Mouse (Mus musculus) thymus, postnatal 14 days (tissue): ENCODE results near the gene Nagpa.
"Not testable (repeated sequence)": the region's sequence is repeated elsewhere in the genome, so short reads cannot be mapped to it uniquely, and the experiment has no call there.

Experiments
- DNase-seq: peaks from one replicate; pipeline ENCODE4 v3.0.0; 2021

Nagpa gene

GRCm38 (mm10) chr16:5203668-5204433, at the start of gene Nagpa:
TSS of gene Nagpa (minus strand) at chr16:5204012.
- DNase-seq: peak; percentile 80

GRCm38 (mm10) chr16:5252260-5252659, 48.4 kb upstream of the Nagpa start:
- DNase-seq: no peak

GRCm38 (mm10) chr16:5250891-5251290, 47.1 kb upstream of the Nagpa start:
- DNase-seq: no peak

- peak; percentile 65 for DNase-seq
These were observed 40.6 kb upstream of the Nagpa start for GRCm38 (mm10) chr16:5244411-5244810.

DNA sequence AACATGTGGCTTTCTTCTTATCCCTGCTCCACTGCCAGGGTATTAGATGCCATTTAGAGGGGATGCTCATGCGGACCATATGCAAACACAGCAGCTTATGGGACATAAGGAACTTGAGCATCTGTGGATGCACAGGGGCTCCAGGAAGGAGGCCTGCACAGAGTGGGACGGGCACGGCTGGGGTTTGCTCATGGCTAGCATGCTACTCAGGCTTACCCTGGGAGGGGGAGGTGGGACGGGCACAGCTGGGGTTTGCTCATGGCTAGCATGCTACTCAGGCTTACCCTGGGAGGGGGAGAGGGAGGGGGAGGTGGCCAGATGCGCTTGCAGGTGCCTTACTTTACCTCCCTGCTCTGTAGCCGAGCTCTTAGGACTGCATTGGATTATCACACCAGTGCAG, 39.1 kb upstream of the Nagpa start:
- no peak for DNase-seq

GRCm38 (mm10) chr16:5242355-5242754, 38.5 kb upstream of the Nagpa start:
- DNase-seq: no peak

- peak; percentile 93 for DNase-seq
These were observed 29.9 kb upstream of the Nagpa start, which contains the start of gene Alg1 for GRCm38 (mm10) chr16:5233418-5234313. TSS of gene Alg1 (plus strand) at chr16:5233621.

- no peak for DNase-seq
These were observed 29.2 kb upstream of the Nagpa start for GRCm38 (mm10) chr16:5232982-5233381.

DNA sequence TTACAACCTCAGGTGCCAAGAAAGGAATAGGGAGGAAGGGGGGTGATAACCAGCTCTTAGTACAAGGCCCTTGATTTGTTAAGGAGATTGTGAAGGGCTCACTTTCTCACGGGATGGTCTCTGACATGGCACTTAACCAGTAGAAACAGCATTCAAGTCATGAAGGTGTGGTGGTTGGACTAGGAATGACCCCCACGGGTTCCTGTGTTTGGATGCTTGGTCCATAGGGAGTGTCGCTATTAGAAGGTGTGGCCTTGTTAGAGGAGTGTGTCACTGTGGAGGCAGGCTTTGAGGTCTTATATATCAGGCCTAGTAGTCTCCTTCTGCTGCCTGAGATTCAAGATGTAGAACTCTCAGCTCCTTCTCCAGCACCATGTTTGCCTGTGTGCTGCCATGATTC, 24.3 kb upstream of the Nagpa start:
- not testable (repeated sequence) for DNase-seq

DNA sequence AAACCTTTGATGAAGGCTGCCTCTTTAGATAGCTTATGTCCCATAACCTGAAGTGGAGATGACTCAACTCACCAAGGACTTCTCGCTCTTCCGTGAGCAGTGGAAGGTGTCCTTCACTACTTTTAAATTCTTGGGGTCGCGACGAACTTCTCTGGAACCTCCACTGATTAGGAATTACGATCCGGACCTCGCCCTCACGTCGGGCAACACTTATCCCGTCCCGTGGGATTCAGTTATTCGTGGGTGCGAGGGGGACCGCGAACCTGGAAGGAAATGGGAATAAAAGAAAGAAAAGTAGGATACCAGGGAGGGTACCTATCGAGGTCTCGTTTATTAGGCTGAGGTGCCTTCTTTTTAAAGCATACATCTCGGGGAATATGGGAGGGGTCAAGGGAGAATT, 23.7 kb upstream of the Nagpa start:
- not testable (repeated sequence) for DNase-seq

GRCm38 (mm10) chr16:5226534-5226933, 22.7 kb upstream of the Nagpa start:
- not testable (repeated sequence) for DNase-seq

- no peak for DNase-seq
These were observed 18.3 kb upstream of the Nagpa start, which contains the start of gene AU021092 for GRCm38 (mm10) chr16:5222140-5222539. TSS of gene AU021092 (minus strand) at chr16:5222299.

DNA sequence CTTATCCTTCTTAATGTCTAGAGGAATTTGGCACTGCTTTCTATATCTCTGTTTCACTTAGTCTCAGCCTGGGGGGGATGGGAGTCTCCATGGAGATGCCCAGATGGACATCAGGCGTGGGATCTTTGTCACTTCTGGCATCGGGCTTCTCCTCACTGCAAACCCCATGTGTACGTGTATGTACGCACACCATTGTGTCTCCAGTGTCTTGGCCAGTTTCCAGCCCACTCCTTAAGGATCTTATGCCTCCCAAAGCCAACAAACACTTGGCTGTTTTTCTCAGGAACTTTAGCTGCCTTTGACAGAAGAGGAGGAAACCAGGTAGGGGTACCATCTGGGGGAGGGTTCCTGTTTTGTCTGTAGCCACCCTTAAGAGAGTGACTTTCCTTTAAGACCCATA, 17.6 kb upstream of the Nagpa start:
- no peak for DNase-seq

GRCm38 (mm10) chr16:5217341-5218133, 13.7 kb upstream of the Nagpa start:
- no peak for DNase-seq

GRCm38 (mm10) chr16:5216686-5217085, 12.9 kb upstream of the Nagpa start:
- no peak for DNase-seq

DNA sequence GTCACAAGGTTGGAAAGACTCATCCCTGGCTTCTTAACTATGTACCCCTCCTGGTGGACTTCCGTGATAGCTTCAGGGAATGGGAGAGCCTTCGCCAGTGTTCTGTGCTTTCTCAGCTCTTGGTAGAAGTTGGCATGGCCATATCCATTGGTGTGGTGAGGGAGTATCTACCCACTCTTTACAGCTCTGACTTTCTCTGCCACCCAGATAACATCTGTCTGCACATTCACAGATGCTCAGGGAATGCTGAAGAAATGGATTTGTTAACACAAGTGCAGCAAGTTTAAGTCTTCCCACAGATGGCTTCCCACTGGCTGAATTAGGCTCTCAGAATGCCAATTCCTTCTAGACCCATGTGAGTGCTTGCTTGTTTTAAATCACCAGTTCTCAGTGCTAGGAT, 10.3 kb upstream of the Nagpa start:
- no peak for DNase-seq

DNA sequence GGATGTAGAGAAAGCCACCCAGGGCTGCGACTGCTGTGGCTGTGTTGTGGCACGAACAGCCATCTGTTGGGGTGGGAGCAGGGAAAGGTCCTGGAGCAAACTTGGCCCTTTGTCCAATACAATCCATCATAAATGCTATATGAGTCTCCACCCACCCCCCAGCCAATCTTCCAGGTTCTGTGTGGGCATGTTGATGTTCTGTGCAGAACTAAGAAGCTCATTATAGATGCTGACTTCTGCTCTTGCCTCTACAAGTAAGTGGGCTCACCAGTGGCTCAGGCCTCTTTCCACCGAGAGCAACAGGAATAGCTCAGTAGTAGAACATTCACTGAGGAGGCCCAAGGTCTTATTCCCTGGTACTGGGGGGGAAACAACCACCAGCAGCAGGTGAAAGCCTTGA, 8.3 kb upstream of the Nagpa start:
- DNase-seq: no peak

DNA sequence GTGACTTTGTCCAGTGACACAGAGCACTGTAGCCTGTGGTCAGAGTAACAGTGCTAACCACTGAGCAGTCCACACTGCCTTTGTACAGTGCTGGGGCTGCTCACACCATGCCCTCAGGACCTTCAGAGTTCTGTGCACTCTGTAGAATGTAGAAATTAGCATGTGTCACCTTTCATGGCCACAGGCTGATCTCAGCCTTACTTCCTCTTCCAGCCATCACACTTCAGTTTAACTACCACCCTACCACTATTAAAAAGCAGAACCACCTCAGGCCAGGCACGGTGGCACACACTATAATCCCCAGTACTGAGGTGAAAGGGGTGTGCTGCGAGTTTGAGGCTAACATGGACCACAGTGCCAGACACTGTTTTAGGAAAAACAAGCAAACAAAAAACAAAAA, 6.6 kb upstream of the Nagpa start:
- no peak for DNase-seq

DNA sequence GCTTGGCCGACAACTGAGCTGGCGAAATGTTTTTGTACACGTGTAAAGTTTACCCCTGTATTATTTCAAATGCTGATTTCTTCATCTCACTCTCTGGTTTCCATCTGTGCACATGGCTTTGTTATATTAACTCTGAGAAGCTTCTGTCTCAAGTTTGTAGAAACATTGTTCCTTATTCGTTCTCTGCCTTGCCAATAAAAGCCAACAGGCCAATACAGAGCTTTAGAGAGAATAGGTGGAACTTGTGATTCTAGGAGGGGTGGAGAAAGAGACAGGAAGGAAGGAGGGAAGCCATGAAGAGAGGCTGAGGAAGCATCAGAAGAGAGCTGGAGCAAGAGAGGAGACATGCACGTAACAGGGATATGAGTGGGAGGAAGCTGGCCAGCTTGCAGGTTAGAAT, 2.2 kb upstream of the Nagpa start:
- no peak for DNase-seq

- DNase-seq: no peak
These were observed 1.7 kb upstream of the Nagpa start for GRCm38 (mm10) chr16:5205431-5205970.

DNA sequence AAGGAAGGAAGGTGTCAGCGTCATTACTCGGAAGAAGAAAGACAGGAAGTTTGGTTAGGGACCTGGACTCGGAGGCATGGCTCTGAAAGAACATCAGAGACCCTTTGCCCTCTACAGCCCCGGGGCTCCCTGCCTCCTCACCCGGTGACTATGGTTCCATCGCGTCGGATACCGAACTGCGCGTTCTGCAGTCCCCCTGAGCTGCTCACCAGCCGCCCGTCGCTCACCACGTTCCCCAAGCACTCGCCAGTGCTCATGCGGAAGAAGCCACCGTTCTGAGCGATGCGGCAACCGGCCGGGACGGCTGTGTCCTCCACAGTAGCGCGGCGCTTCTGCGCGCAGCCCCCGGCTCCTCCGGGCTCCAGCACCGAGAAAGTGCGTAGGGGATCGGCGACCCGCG, 612 bp downstream of the Nagpa start:
- DNase-seq: peak; percentile 48

DNA sequence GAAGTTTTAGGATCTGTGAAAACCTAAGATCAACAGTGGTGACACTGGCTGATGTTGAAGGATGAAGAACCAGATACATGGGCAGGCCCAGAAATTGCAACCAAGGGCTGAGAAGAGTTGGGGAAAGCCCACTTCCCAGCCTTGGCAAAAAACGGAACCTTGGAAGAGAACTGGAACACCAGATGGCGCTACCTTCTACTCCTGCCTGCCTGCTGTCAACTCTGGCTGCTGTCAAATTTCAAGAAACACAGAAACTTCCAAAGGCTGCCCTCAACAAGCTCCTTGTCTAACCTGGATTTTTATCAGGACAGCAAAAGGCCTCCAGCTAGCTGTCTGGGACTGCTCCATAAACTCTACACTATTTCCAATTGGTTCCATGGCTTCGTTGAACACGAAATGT, 1.1 kb downstream of the Nagpa start:
- peak; percentile 53 for DNase-seq

DNA sequence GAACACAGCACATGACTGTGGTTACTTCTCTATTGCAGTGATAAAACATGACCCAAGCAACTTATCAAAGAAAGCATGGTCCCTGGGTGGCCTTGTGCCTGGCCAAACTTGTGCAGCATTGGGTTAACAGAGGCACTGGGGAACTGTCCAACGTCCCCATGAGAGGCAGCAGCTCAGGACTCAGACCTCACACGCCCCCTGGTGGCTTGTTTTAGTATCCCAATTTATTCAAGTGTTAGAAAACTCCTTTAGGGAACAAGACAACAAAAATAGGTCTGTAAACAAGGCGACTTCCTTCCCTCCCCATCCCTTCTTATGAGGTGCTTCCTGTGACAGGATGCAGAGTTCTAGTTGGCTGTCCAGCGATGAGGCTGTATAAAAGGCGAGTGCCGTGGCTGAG, 8.7 kb downstream of the Nagpa start:
- peak; percentile 54 for DNase-seq
